Mouse (Mus musculus) forebrain, embryonic 12.5 days (tissue): ENCODE measurements around the gene Pla2g6. TPM values are rescaled to one million over a fixed set of nuclear protein-coding genes. Genes with fewer than 3 reads are reported as not detected.

Experiments used
- ATAC-seq: fragments of 200-750 bp; cut with Nextera tagmentation; 2 replicates; pipeline ENCODE4 v1.8.0; 2017; ENCODE audit warnings: moderate TSS enrichment; ENCODE audit not compliant: low FRiP score
- H3K27ac ChIP-seq: fragments of 300-500 bp; sonication (generic); 2 replicates; pipeline ENCODE4 v1.5.1; 2016; ENCODE audit warnings: mild to moderate bottlenecking
- H3K27me3 ChIP-seq: fragments of 300-500 bp; sonication (generic); 2 replicates; pipeline ENCODE4 v1.6.1; 2016; ENCODE audit warnings: mild to moderate bottlenecking
- H3K36me3 ChIP-seq: fragments of 300-500 bp; sonication (generic); replicated peaks from 2 replicates; pipeline ENCODE4 v1.6.1; 2016; ENCODE audit warnings: mild to moderate bottlenecking
- H3K4me1 ChIP-seq: fragments of 300-500 bp; sonication (generic); 2 replicates; pipeline ENCODE4 v1.6.1; 2016
- H3K4me2 ChIP-seq: fragments of 300-500 bp; sonication (generic); 2 replicates; pipeline ENCODE4 v1.6.1; 2016; ENCODE audit warnings: mild to moderate bottlenecking, moderate library complexity
- H3K4me3 ChIP-seq: fragments of 300-500 bp; sonication (generic); replicated peaks from 2 replicates; pipeline ENCODE4 v1.5.1; 2016; ENCODE audit warnings: mild to moderate bottlenecking
- H3K9ac ChIP-seq: fragments of 300-500 bp; sonication (generic); 2 replicates; pipeline ENCODE4 v1.6.1; 2016; ENCODE audit warnings: mild to moderate bottlenecking
- H3K9me3 ChIP-seq: fragments of 300-500 bp; sonication (generic); 2 replicates; pipeline ENCODE4 v1.6.1; 2016
- WGBS: fragments of 180-500 bp; shearing (Covaris S2); methylation state at CpG from one replicate; pipeline ENCODE4 v1.1.7; 2016; 5-methylcytosine and 5-hydroxymethylcytosine counted together
- microRNA counts: library from miRNA; unstranded; fragments of <30 nt; microRNA quantifications from one replicate; lab custom pipeline; 2017
- microRNA-seq: library from miRNA; unstranded; fragments of <30 nt; microRNA quantifications from one replicate; pipeline ENCODE4, GENCODE M21; 2017
- polyA plus RNA-seq: library from polyadenylated mRNA; unstranded; fragments of >200 nt; fragmentation: Nextera tagmentation; extraction: Ambion mirVana; gene quantifications from 2 replicates; pipeline ENCODE4 v1.2.1, GENCODE M21; 2016

Gene Pla2g6
- polyA plus RNA-seq, 1 experiment from 2014 or later, result 30.1 TPM

DNA sequence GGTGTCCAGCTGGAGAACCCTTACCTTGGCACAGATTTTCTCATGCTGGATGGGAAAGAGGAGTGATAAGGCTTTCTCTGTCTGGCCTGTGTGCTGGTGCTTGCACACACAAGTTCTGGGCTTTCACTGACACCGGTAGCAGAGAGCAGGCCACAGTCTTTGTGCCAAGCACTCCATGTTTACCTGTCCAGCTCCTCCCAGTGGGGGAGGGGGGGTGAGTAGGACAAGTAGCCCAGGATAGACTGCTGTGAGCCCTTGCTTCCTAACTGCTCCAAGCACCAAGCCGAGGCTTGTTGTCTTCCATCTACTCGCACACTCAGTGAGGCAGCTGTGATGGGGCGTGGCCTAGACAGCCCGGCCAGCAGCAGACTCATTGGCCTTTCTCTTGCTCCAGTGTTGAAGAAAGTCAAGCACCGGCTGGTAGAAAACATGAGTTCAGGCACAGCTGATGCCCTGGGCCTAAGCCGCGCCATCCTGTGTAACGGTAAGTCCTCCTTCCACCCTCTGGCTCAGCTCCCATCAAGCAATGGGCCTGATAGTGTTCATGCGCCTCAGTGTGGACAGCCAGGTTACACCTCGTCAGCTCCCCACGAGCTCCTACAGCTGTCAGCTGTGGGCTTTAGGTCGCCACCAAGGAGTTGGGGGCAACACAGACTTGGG lies 85.5 kb downstream of the Pla2g6 start:
- H3K4me3 ChIP-seq, result no peak overlapping the region
- no peak overlapping the region for H3K4me2 ChIP-seq
- peaks cover 6% of the 10 kb centered on the region; the same call in 1 of the 2 replicates for H3K4me1 ChIP-seq
- H3K9ac ChIP-seq, result no peak overlapping the region
- ATAC-seq, result peak; percentile 51
- no peak overlapping the region for H3K27ac ChIP-seq
- WGBS, result 77% methylated on average over 13 of the region's 13 CpGs
- no peaks in the 10 kb centered on the region for H3K27me3 ChIP-seq
- H3K36me3 ChIP-seq, result peaks cover 71% of the 10 kb centered on the region
- no peaks in the 10 kb centered on the region for H3K9me3 ChIP-seq

DNA sequence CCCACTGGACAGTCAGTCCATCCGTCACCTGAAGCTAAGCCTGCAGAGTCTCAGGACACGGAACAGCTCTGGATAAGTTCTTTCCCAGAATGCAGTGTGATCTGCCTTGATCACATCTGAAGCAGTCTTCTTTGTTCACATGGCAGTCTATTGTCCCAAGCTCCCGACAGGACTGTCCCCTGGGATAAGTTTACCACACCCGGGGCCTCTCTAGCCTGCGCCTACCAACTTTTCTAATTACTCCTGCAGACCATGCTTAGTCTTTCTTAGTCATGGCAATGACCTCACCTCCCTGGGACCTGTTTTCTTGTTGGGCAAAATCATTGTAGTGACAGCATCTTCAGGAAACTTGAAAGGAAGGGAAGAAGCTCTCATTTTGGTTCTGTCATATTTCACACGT lies 90.2 kb downstream of the Pla2g6 start:
- no peaks in the 10 kb centered on the region for H3K4me1 ChIP-seq
- H3K27ac ChIP-seq, result no peak overlapping the region
- no peak for ATAC-seq
- H3K4me3 ChIP-seq, result no peak overlapping the region
- no peaks in the 10 kb centered on the region for H3K9me3 ChIP-seq
- no peak overlapping the region for H3K9ac ChIP-seq
- WGBS, result 85% methylated on average over 6 of the region's 6 CpGs
- peaks cover 80% of the 10 kb centered on the region for H3K36me3 ChIP-seq
- no peaks in the 10 kb centered on the region for H3K27me3 ChIP-seq
- H3K4me2 ChIP-seq, result no peak overlapping the region

MicroRNAs within 50 kb of the gene (microRNA counts, 519-probe panel; counts per million panel counts)
- not detected for microRNA mmu-miR-1943 (lab: Ali Mortazavi, UCI)

Small RNA genes within 50 kb of the gene (microRNA-seq; reads per million reads assigned to microRNA genes)
- 2.9 reads per million, percentile 6 among the genes with 10 or more reads in this experiment for gene Mir1943

Other genes with a start within 250 kb of the Pla2g6 start
- gene Micall1, start 219.5 kb downstream of the Pla2g6 start, polyA plus RNA-seq, result 8.4 and 9.5 TPM in 2 replicates
- gene Polr2f, start 187.4 kb downstream of the Pla2g6 start, polyA plus RNA-seq, result 368 and 375 TPM in 2 replicates
- gene 1700088E04Rik, start 187.1 kb downstream of the Pla2g6 start, polyA plus RNA-seq, result 9.2 and 12.2 TPM in 2 replicates
- 1.5 and 2.4 TPM in 2 replicates for gene Sox10, start 163.2 kb downstream of the Pla2g6 start, polyA plus RNA-seq
- gene Pick1, start 99.2 kb downstream of the Pla2g6 start, polyA plus RNA-seq, result 64.5 and 67.5 TPM in 2 replicates
- 0.49 and 0.72 TPM in 2 replicates for gene Gm49486, start 99.0 kb downstream of the Pla2g6 start, polyA plus RNA-seq
- 0.32 and 0.33 TPM in 2 replicates for gene Slc16a8, start 73.6 kb downstream of the Pla2g6 start, polyA plus RNA-seq
- gene Baiap2l2, start 42.9 kb downstream of the Pla2g6 start, polyA plus RNA-seq, result 0.96 and 1.4 TPM in 2 replicates
- gene Maff, start 18.2 kb upstream of the Pla2g6 start, polyA plus RNA-seq, result 1.2 and 2.0 TPM in 2 replicates
- 41.3 and 43.6 TPM in 2 replicates for gene Tmem184b, start 75.2 kb upstream of the Pla2g6 start, polyA plus RNA-seq
- gene Csnk1e, start 127.2 kb upstream of the Pla2g6 start, polyA plus RNA-seq, result 245 and 267 TPM in 2 replicates
- gene Kcnj4, start 176.9 kb upstream of the Pla2g6 start, polyA plus RNA-seq, result not detected in 2 replicates
- gene Kdelr3, start 188.0 kb upstream of the Pla2g6 start, polyA plus RNA-seq, result 12.8 and 15.3 TPM in 2 replicates
- 76.2 and 77.5 TPM in 2 replicates for gene Ddx17, start 218.4 kb upstream of the Pla2g6 start, polyA plus RNA-seq